Mouse (Mus musculus): ENCODE measurements around the gene A230050P20Rik. TPM values are rescaled to one million over a fixed set of nuclear protein-coding genes. Genes with fewer than 3 reads are reported as not detected.
A peak's percentile ranks its signal among the peaks of the same experiment; 100 is the strongest.

Gene A230050P20Rik
- polyA plus RNA-seq, 1 experiment from 2014 or later, result 2.3 TPM

- no peaks in the 10 kb centered on the region for H3K9me3 ChIP-seq
- H3K36me3 ChIP-seq, result peaks cover 62% of the 10 kb centered on the region
- no peak overlapping the region for H3K9ac ChIP-seq
- H3K4me1 ChIP-seq (replicated peaks), result peaks cover 21% of the 10 kb centered on the region
- H3K4me2 ChIP-seq, result no peak overlapping the region
- H3K27ac ChIP-seq, result no peak overlapping the region
- 97% methylated on average over 5 of the region's 5 CpGs for WGBS
- no peak overlapping the region for H3K4me3 ChIP-seq
- H3K27me3 ChIP-seq, result no peaks in the 10 kb centered on the region
- ATAC-seq (ENCODE audit: low FRiP score), result no peak
Observed at GRCm38 (mm10) chr9:20890411-20890810, 22.0 kb downstream of the A230050P20Rik start.

GRCm38 (mm10) chr9:20891339-20892103 is 23.1 kb downstream of the A230050P20Rik start:
- H3K9ac ChIP-seq, result no peak overlapping the region

GRCm38 (mm10) chr9:20892104-20892653 is 23.7 kb downstream of the A230050P20Rik start:
- Histone ChIP-seq H3K27me3 (no peaks in the 10 kb centered on the region), H3K4me3 (no peak overlapping the region), H3K4me1 (replicated peaks) (peaks cover 29% of the 10 kb centered on the region), H3K36me3 (peaks cover 78% of the 10 kb centered on the region), H3K4me2 (no peak overlapping the region), H3K9ac (no peak overlapping the region), H3K27ac (no peak overlapping the region), H3K9me3 (no peaks in the 10 kb centered on the region)
- WGBS, result 77% methylated on average over 5 of the region's 5 CpGs
- no peak for ATAC-seq (ENCODE audit: low FRiP score)

More at GRCm38 (mm10) chr9:20891339-20892103, 23.1 kb downstream of the A230050P20Rik start:
- 84% methylated on average over 26 of the region's 26 CpGs for WGBS
- ATAC-seq (ENCODE audit: low FRiP score), result no peak
- H3K9me3 ChIP-seq, result no peaks in the 10 kb centered on the region
- H3K27ac ChIP-seq, result no peak overlapping the region
- H3K4me2 ChIP-seq, result no peak overlapping the region
- no peak overlapping the region for H3K4me3 ChIP-seq
- peaks cover 28% of the 10 kb centered on the region for H3K4me1 ChIP-seq (replicated peaks)
- peaks cover 73% of the 10 kb centered on the region for H3K36me3 ChIP-seq
- H3K27me3 ChIP-seq, result no peaks in the 10 kb centered on the region

- no peak overlapping the region for H3K27ac ChIP-seq
- H3K36me3 ChIP-seq, result peaks cover 78% of the 10 kb centered on the region
- no peak overlapping the region for H3K9ac ChIP-seq
- peaks cover 35% of the 10 kb centered on the region for H3K4me1 ChIP-seq (replicated peaks)
- no peak overlapping the region for H3K4me2 ChIP-seq
- no peak overlapping the region for H3K4me3 ChIP-seq
- no peak for ATAC-seq (ENCODE audit: low FRiP score)
- H3K9me3 ChIP-seq, result no peaks in the 10 kb centered on the region
- no peaks in the 10 kb centered on the region for H3K27me3 ChIP-seq
- WGBS, result 70% methylated on average over 5 of the region's 5 CpGs
Observed at GRCm38 (mm10) chr9:20893069-20893468, 24.6 kb downstream of the A230050P20Rik start.

- WGBS, result 93% methylated on average over 13 of the region's 13 CpGs
Observed at GRCm38 (mm10) chr9:20893590-20894343, 25.3 kb downstream of the A230050P20Rik start.

GRCm38 (mm10) chr9:20894629-20895028 is 26.2 kb downstream of the A230050P20Rik start:
- Histone ChIP-seq H3K27ac (no peak overlapping the region), H3K27me3 (no peaks in the 10 kb centered on the region), H3K4me3 (no peak overlapping the region), H3K9ac (no peak overlapping the region), H3K4me2 (no peak overlapping the region), H3K36me3 (peaks cover 75% of the 10 kb centered on the region), H3K4me1 (replicated peaks) (peaks cover 27% of the 10 kb centered on the region), H3K9me3 (no peaks in the 10 kb centered on the region)
- WGBS, result 92% methylated on average over 15 of the region's 15 CpGs
- no peak for ATAC-seq (ENCODE audit: low FRiP score)

More at GRCm38 (mm10) chr9:20893590-20894343, 25.3 kb downstream of the A230050P20Rik start:
- Histone ChIP-seq H3K27me3 (no peaks in the 10 kb centered on the region), H3K4me2 (no peak overlapping the region), H3K36me3 (peaks cover 78% of the 10 kb centered on the region), H3K4me1 (replicated peaks) (peaks cover 34% of the 10 kb centered on the region), H3K27ac (no peak overlapping the region), H3K9ac (no peak overlapping the region), H3K9me3 (no peaks in the 10 kb centered on the region), H3K4me3 (no peak overlapping the region)
- ATAC-seq (ENCODE audit: low FRiP score), result no peak

GRCm38 (mm10) chr9:20895382-20895781 is 26.9 kb downstream of the A230050P20Rik start:
- Histone ChIP-seq H3K4me3 (no peak overlapping the region), H3K27me3 (no peaks in the 10 kb centered on the region), H3K36me3 (peaks cover 67% of the 10 kb centered on the region), H3K4me2 (no peak overlapping the region), H3K27ac (no peak overlapping the region), H3K4me1 (replicated peaks) (peaks cover 25% of the 10 kb centered on the region), H3K9me3 (no peaks in the 10 kb centered on the region), H3K9ac (no peak overlapping the region)
- ATAC-seq (ENCODE audit: low FRiP score), result no peak
- WGBS, result 97% methylated on average over 9 of the region's 9 CpGs

- H3K4me1 ChIP-seq (replicated peaks), result peaks cover 28% of the 10 kb centered on the region
- peak overlapping the region; percentile 99 for H3K4me2 ChIP-seq
- peaks cover 42% of the 10 kb centered on the region for H3K36me3 ChIP-seq
- H3K9me3 ChIP-seq, result no peaks in the 10 kb centered on the region
- 6% methylated on average over 34 of the region's 39 CpGs for WGBS
- ATAC-seq (ENCODE audit: low FRiP score), result peak; percentile 78
- H3K9ac ChIP-seq, result peak overlapping the region; percentile 95
- peak overlapping the region; percentile 49; the same call in 1 of the 2 replicates for H3K27ac ChIP-seq
- peak overlapping the region; percentile 92 for H3K4me3 ChIP-seq
- no peaks in the 10 kb centered on the region for H3K27me3 ChIP-seq
Observed at GRCm38 (mm10) chr9:20897736-20898510, 29.5 kb downstream of the A230050P20Rik start.

GRCm38 (mm10) chr9:20898511-20899073 is 30.1 kb downstream of the A230050P20Rik start, which contains the start of gene Eif3g:
Gene Eif3g (minus strand): TSS chr9:20898623.
- WGBS, result 5% methylated on average over 33 of the region's 34 CpGs
- peaks cover 35% of the 10 kb centered on the region for H3K36me3 ChIP-seq
- H3K4me3 ChIP-seq, result peak within 1 kb of the TSS; percentile 92
- H3K27ac ChIP-seq, result peak within 1 kb of the TSS; percentile 49; the same call in 1 of the 2 replicates
- no peaks in the 10 kb centered on the region for H3K27me3 ChIP-seq
- peak; percentile 86 for ATAC-seq (ENCODE audit: low FRiP score)
- H3K4me1 ChIP-seq (replicated peaks), result peaks cover 28% of the 10 kb centered on the region
- H3K9ac ChIP-seq, result peak within 1 kb of the TSS; percentile 95
- peak within 1 kb of the TSS; percentile 99 for H3K4me2 ChIP-seq
- H3K9me3 ChIP-seq, result no peaks in the 10 kb centered on the region

- H3K36me3 ChIP-seq, result peaks cover 31% of the 10 kb centered on the region
- 20% methylated on average over 13 of the region's 13 CpGs for WGBS
Observed at GRCm38 (mm10) chr9:20901466-20902173, 33.2 kb downstream of the A230050P20Rik start.

GRCm38 (mm10) chr9:20902174-20902491 is 33.7 kb downstream of the A230050P20Rik start:
- ATAC-seq (ENCODE audit: low FRiP score), result no peak
- Histone ChIP-seq H3K27ac (no peak overlapping the region), H3K36me3 (peaks cover 31% of the 10 kb centered on the region), H3K4me1 (replicated peaks) (peaks cover 14% of the 10 kb centered on the region), H3K27me3 (no peaks in the 10 kb centered on the region), H3K4me3 (no peak overlapping the region), H3K9ac (no peak overlapping the region), H3K9me3 (no peaks in the 10 kb centered on the region), H3K4me2 (no peak overlapping the region)
- WGBS, result 45% methylated on average over 6 of the region's 6 CpGs

More at GRCm38 (mm10) chr9:20901466-20902173, 33.2 kb downstream of the A230050P20Rik start:
- Histone ChIP-seq H3K9ac (no peak overlapping the region), H3K27me3 (no peaks in the 10 kb centered on the region), H3K9me3 (no peaks in the 10 kb centered on the region), H3K27ac (no peak overlapping the region), H3K4me2 (no peak overlapping the region), H3K4me1 (replicated peaks) (peaks cover 19% of the 10 kb centered on the region), H3K4me3 (no peak overlapping the region)
- ATAC-seq (ENCODE audit: low FRiP score), result no peak

All from hindbrain, embryonic 13.5 days (tissue).